Mouse (Mus musculus) brain, embryonic 14.5 days (tissue): ENCODE measurements around the gene Grn.

Experiments used
- CTCF ChIP-seq: fragments of 200-500 bp; IDR thresholded peaks from 2 replicates; pipeline ENCODE4 v1.5.1; 2012; ENCODE audit warnings: inconsistent platforms, mild to moderate bottlenecking, moderate library complexity, borderline replicate concordance; ENCODE audit not compliant: insufficient read depth, insufficient read length; ENCODE audit errors: extremely low read depth
- POLR2A ChIP-seq: fragments of 200-500 bp; IDR thresholded peaks from 2 replicates; pipeline ENCODE4 v1.6.1; 2012; ENCODE audit warnings: mild to moderate bottlenecking, inconsistent platforms, borderline replicate concordance; ENCODE audit not compliant: poor library complexity, insufficient read depth, insufficient read length, severe bottlenecking; ENCODE audit errors: extremely low read depth

DNA sequence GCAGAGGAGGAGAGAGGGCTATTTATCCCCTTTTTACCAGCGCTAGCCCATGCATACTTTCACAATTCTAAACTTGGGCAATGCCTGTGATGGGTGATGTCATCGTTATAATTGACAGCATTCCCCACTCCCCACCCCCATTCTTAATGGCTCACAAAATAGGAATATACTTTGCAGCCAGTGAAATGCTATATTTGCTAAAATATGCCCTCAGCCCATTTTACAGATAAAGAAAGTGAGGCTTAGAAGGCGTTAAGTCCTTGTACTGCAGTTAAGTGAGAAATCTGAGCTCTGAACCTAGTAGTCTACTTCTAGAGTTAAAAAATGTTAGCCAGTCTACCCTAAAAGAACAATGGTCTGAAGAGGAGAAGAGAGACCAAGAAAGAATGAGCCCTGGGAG is 14.2 kb downstream of the Grn start:
- TF ChIP-seq CTCF: no peak
- TF ChIP-seq POLR2A: no peak
